Mouse (Mus musculus): ENCODE measurements around the gene Smim8. TPM values are rescaled to one million over a fixed set of nuclear protein-coding genes. Genes with fewer than 3 reads are reported as not detected.

Smim8 gene
- 54.0 and 55.2 TPM in 2 replicates for polyA plus RNA-seq (2015; fragmentation: Nextera tagmentation; extraction: Ambion mirVana)

- H3K9me3 ChIP-seq: no peaks in the 10 kb centered on the region
- no peaks in the 10 kb centered on the region for H3K4me1 ChIP-seq
- peak within 1 kb of the TSS; percentile 83 for H3K9ac ChIP-seq
- H3K36me3 ChIP-seq: no peaks in the 10 kb centered on the region
- WGBS: 5% methylated on average over 40 of the region's 40 CpGs
- H3K27ac ChIP-seq: peak within 1 kb of the TSS; percentile 80
- peak; percentile 80; the same call in 1 of the 2 replicates for ATAC-seq (ENCODE audit: insufficient number of reproducible peaks, insufficient read depth, low FRiP score, low TSS enrichment, low read depth)
- H3K4me3 ChIP-seq: peak within 1 kb of the TSS; percentile 67
- H3K27me3 ChIP-seq: no peaks in the 10 kb centered on the region
- peak within 1 kb of the TSS; percentile 72 for H3K4me2 ChIP-seq
Observed at GRCm38 (mm10) chr4:34777677-34778527, at the start of gene Smim8. Smim8 (minus strand) TSS chr4:34778423.

- Histone ChIP-seq H3K9ac (no peak overlapping the region), H3K9me3 (no peaks in the 10 kb centered on the region), H3K4me2 (no peak overlapping the region), H3K27me3 (no peaks in the 10 kb centered on the region), H3K27ac (no peak overlapping the region), H3K4me3 (no peak overlapping the region), H3K4me1 (no peaks in the 10 kb centered on the region), H3K36me3 (peaks cover 13% of the 10 kb centered on the region)
- whole genome bisulfite sequencing: 94% methylated on average over 1 of the region's 1 CpGs
- no peak for ATAC-seq (ENCODE audit: insufficient number of reproducible peaks, insufficient read depth, low FRiP score, low TSS enrichment, low read depth)
Observed at GRCm38 (mm10) chr4:34823901-34824300, 45.7 kb upstream of the Smim8 start.

- no peak for ATAC-seq (ENCODE audit: insufficient number of reproducible peaks, insufficient read depth, low FRiP score, low TSS enrichment, low read depth)
- Histone ChIP-seq H3K36me3 (peaks cover 43% of the 10 kb centered on the region), H3K9ac (no peak overlapping the region), H3K27me3 (no peaks in the 10 kb centered on the region), H3K27ac (no peak overlapping the region), H3K4me1 (no peaks in the 10 kb centered on the region), H3K4me3 (no peak overlapping the region), H3K4me2 (no peak overlapping the region), H3K9me3 (no peaks in the 10 kb centered on the region)
- 88% methylated on average over 4 of the region's 4 CpGs for WGBS
Observed at GRCm38 (mm10) chr4:34819904-34820303, 41.7 kb upstream of the Smim8 start.

GRCm38 (mm10) chr4:34801166-34802034 is 23.2 kb upstream of the Smim8 start:
- Histone ChIP-seq H3K27ac (no peak overlapping the region), H3K4me2 (no peak overlapping the region), H3K4me3 (no peak overlapping the region), H3K4me1 (no peaks in the 10 kb centered on the region), H3K9me3 (no peaks in the 10 kb centered on the region), H3K27me3 (no peaks in the 10 kb centered on the region), H3K9ac (no peak overlapping the region), H3K36me3 (peaks cover 19% of the 10 kb centered on the region)
- 86% methylated on average over 14 of the region's 14 CpGs for WGBS
- ATAC-seq (ENCODE audit: insufficient number of reproducible peaks, insufficient read depth, low FRiP score, low TSS enrichment, low read depth): no peak

GRCm38 (mm10) chr4:34798005-34798404 is 19.8 kb upstream of the Smim8 start:
- no peaks in the 10 kb centered on the region for H3K4me1 ChIP-seq
- H3K27ac ChIP-seq: no peak overlapping the region
- no peak overlapping the region for H3K9ac ChIP-seq
- H3K9me3 ChIP-seq: no peaks in the 10 kb centered on the region
- H3K4me2 ChIP-seq: no peak overlapping the region
- no peak overlapping the region for H3K4me3 ChIP-seq
- H3K27me3 ChIP-seq: no peaks in the 10 kb centered on the region
- no peak for ATAC-seq (ENCODE audit: insufficient number of reproducible peaks, insufficient read depth, low FRiP score, low TSS enrichment, low read depth)
- WGBS: 92% methylated on average over 2 of the region's 2 CpGs
- no peaks in the 10 kb centered on the region; the same call in 1 of the 2 replicates for H3K36me3 ChIP-seq

- Histone ChIP-seq H3K4me1 (no peaks in the 10 kb centered on the region), H3K9me3 (no peaks in the 10 kb centered on the region), H3K36me3 (no peaks in the 10 kb centered on the region; the same call in 1 of the 2 replicates), H3K4me2 (no peak overlapping the region), H3K27ac (no peak overlapping the region), H3K4me3 (no peak overlapping the region), H3K9ac (no peak overlapping the region), H3K27me3 (no peaks in the 10 kb centered on the region)
- WGBS: 62% methylated on average over 8 of the region's 8 CpGs
- ATAC-seq (ENCODE audit: insufficient number of reproducible peaks, insufficient read depth, low FRiP score, low TSS enrichment, low read depth): no peak
Observed at GRCm38 (mm10) chr4:34797294-34797983, 19.2 kb upstream of the Smim8 start.

- H3K27me3 ChIP-seq: no peaks in the 10 kb centered on the region
- ATAC-seq (ENCODE audit: insufficient number of reproducible peaks, insufficient read depth, low FRiP score, low TSS enrichment, low read depth): no peak
- WGBS: 86% methylated on average over 5 of the region's 5 CpGs
- H3K36me3 ChIP-seq: no peaks in the 10 kb centered on the region
- H3K4me2 ChIP-seq: no peak overlapping the region
- no peaks in the 10 kb centered on the region for H3K4me1 ChIP-seq
- H3K9ac ChIP-seq: no peak overlapping the region
- H3K27ac ChIP-seq: no peak overlapping the region
- no peak overlapping the region for H3K4me3 ChIP-seq
- H3K9me3 ChIP-seq: no peaks in the 10 kb centered on the region
Observed at GRCm38 (mm10) chr4:34796294-34796693, 18.1 kb upstream of the Smim8 start.

- WGBS: 82% methylated on average over 3 of the region's 3 CpGs
- Histone ChIP-seq H3K4me3 (no peak overlapping the region), H3K27me3 (no peaks in the 10 kb centered on the region), H3K27ac (no peak overlapping the region), H3K4me2 (no peak overlapping the region), H3K9ac (no peak overlapping the region), H3K9me3 (no peaks in the 10 kb centered on the region), H3K36me3 (no peaks in the 10 kb centered on the region), H3K4me1 (no peaks in the 10 kb centered on the region)
- no peak for ATAC-seq (ENCODE audit: insufficient number of reproducible peaks, insufficient read depth, low FRiP score, low TSS enrichment, low read depth)
Observed at GRCm38 (mm10) chr4:34786476-34786875, 8.3 kb upstream of the Smim8 start.

- no peak overlapping the region for H3K4me3 ChIP-seq
- H3K9me3 ChIP-seq: no peaks in the 10 kb centered on the region
- H3K4me2 ChIP-seq: no peak overlapping the region
- H3K27ac ChIP-seq: no peak overlapping the region
- WGBS: 40% methylated on average over 2 of the region's 2 CpGs
- no peaks in the 10 kb centered on the region for H3K4me1 ChIP-seq
- H3K9ac ChIP-seq: no peak overlapping the region
- no peaks in the 10 kb centered on the region for H3K27me3 ChIP-seq
- no peak for ATAC-seq (ENCODE audit: insufficient number of reproducible peaks, insufficient read depth, low FRiP score, low TSS enrichment, low read depth)
- no peaks in the 10 kb centered on the region for H3K36me3 ChIP-seq
Observed at GRCm38 (mm10) chr4:34785646-34786045, 7.4 kb upstream of the Smim8 start.

GRCm38 (mm10) chr4:34784865-34785264 is 6.6 kb upstream of the Smim8 start:
- 55% methylated on average over 5 of the region's 5 CpGs for WGBS
- H3K9me3 ChIP-seq: no peaks in the 10 kb centered on the region
- H3K27ac ChIP-seq: no peak overlapping the region
- H3K27me3 ChIP-seq: no peaks in the 10 kb centered on the region
- H3K4me1 ChIP-seq: no peaks in the 10 kb centered on the region
- ATAC-seq (ENCODE audit: insufficient number of reproducible peaks, insufficient read depth, low FRiP score, low TSS enrichment, low read depth): no peak
- no peak overlapping the region for H3K9ac ChIP-seq
- H3K4me3 ChIP-seq: no peak overlapping the region
- no peak overlapping the region for H3K4me2 ChIP-seq
- no peaks in the 10 kb centered on the region for H3K36me3 ChIP-seq

- no peak overlapping the region for H3K27ac ChIP-seq
- 32% methylated on average over 4 of the region's 4 CpGs for WGBS
- H3K4me2 ChIP-seq: no peak overlapping the region
- no peaks in the 10 kb centered on the region for H3K4me1 ChIP-seq
- H3K36me3 ChIP-seq: no peaks in the 10 kb centered on the region
- no peak overlapping the region for H3K9ac ChIP-seq
- no peak for ATAC-seq (ENCODE audit: insufficient number of reproducible peaks, insufficient read depth, low FRiP score, low TSS enrichment, low read depth)
- H3K4me3 ChIP-seq: no peak overlapping the region
- no peaks in the 10 kb centered on the region for H3K9me3 ChIP-seq
- H3K27me3 ChIP-seq: no peaks in the 10 kb centered on the region
Observed at GRCm38 (mm10) chr4:34782730-34783129, 4.5 kb upstream of the Smim8 start.
